8 mouse cellular contexts compared by ENCODE assay signal in the genomic region with DNA sequence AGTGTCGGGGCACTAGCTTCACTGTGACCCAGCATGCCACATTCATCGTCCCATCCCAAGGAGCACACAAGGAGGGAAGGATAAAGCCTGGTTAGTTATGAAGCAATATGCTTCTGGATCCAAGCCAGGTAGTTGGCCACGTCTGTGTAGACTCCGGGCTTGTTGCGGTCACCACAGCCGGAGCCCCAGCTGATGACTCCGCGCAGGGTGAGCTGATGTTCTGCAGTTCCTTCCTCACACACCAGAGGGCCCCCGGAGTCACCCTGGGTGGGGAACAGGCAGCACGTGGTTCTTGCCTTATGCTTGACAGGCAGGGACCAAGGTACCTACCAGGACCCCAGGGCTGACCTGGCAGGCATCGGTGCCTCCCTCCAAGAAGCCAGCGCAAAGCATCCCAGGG. TPM values are rescaled to one million over a fixed set of nuclear protein-coding genes. Genes with fewer than 3 reads are reported as not detected.
A peak's percentile ranks its signal among the peaks of the same experiment; 100 is the strongest.
DNase-seq lines count a peak whose midpoint lies in the region; ATAC-seq lines count a peak whose summit lies in the region.

No protein-coding gene starts in this region.

- H3K27ac ChIP-seq in hindbrain, embryonic 15.5 days (replicated peaks) = no peak overlapping the region

- WGBS in hindbrain, embryonic 15.5 days = 7% methylated on average over 12 of the region's 12 CpGs

- peak; percentile 50; the same call in 1 of the 2 replicates for ATAC-seq in hindbrain, embryonic 15.5 days (ENCODE audit: low FRiP score, low read depth)

- peak overlapping the region; percentile 29 for H3K4me2 ChIP-seq in hindbrain, embryonic 15.5 days

- no peaks in the 10 kb centered on the region for H3K36me3 ChIP-seq in hindbrain, embryonic 15.5 days

- H3K4me3 ChIP-seq in hindbrain, embryonic 15.5 days = 0 out of 2 replicates have a peak overlapping the region, but pooled peaks have one; percentile 2

- H3K27me3 ChIP-seq in hindbrain, embryonic 15.5 days = peaks cover 51% of the 10 kb centered on the region

- no peak overlapping the region for H3K9ac ChIP-seq in hindbrain, embryonic 15.5 days

- peak; percentile 89 for DNase-seq in Muller cell, postnatal 12 days (ENCODE audit: inconsistent ontology term)
- peak; percentile 86 for DNase-seq in cerebellum, adult 9-10 months
- DNase-seq in frontal cortex, postnatal 10 days (ENCODE audit: low spot score in 2 of 2) = peak; percentile 55 to 81
- DNase-seq in layer of hippocampus, postnatal 36 days = peak; percentile 81 to 84
- DNase-seq in lung, postnatal 25 days (ENCODE audit: low spot score) = peak; percentile 90
- DNase-seq in retina, embryonic 14.5 days (ENCODE audit: low spot score) = peak; percentile 88
- DNase-seq in thymus, postnatal 36 days = peak; percentile 88 to 93

- H3K9me3 ChIP-seq in hindbrain, embryonic 15.5 days = no peaks in the 10 kb centered on the region

- H3K4me1 ChIP-seq in hindbrain, embryonic 15.5 days (replicated peaks) = peaks cover 24% of the 10 kb centered on the region

RNA-seq across cellular contexts. Expression of gene Pfn3, which starts 3.0 kb away (rescaled TPM):
- 0.72 and 1.1 TPM in 2 replicates for polyA plus RNA-seq in hindbrain, embryonic 15.5 days (2015; fragmentation: Nextera tagmentation; extraction: Ambion mirVana)
- total RNA-seq in layer of hippocampus, postnatal 36 days (2021) = not detected

RNA-seq across cellular contexts. Expression of gene F12, which starts 8.6 kb away (rescaled TPM):
- polyA plus RNA-seq in hindbrain, embryonic 15.5 days (2015; fragmentation: Nextera tagmentation; extraction: Ambion mirVana) = 0.17 and 0.66 TPM in 2 replicates
- total RNA-seq in layer of hippocampus, postnatal 36 days (2021) = under 1 TPM; 0.32 to 0.71 TPM

RNA-seq across cellular contexts. Expression of gene Slc34a1, which starts 20.0 kb away (rescaled TPM):
- polyA plus RNA-seq in hindbrain, embryonic 15.5 days (2015; fragmentation: Nextera tagmentation; extraction: Ambion mirVana) = 0.04 and 0.17 TPM in 2 replicates
- not detected for total RNA-seq in layer of hippocampus, postnatal 36 days (2021)

RNA-seq across cellular contexts. Expression of gene Grk6, which starts 26.9 kb away (rescaled TPM):
- polyA plus RNA-seq in hindbrain, embryonic 15.5 days (2015; fragmentation: Nextera tagmentation; extraction: Ambion mirVana) = 38.2 and 40.7 TPM in 2 replicates
- total RNA-seq in layer of hippocampus, postnatal 36 days (2021) = 10 to 100 TPM; 67.7 to 71.1 TPM

RNA-seq across cellular contexts. Expression of gene Prr7, which starts 46.1 kb away (rescaled TPM):
- polyA plus RNA-seq in hindbrain, embryonic 15.5 days (2015; fragmentation: Nextera tagmentation; extraction: Ambion mirVana) = 4.6 and 5.1 TPM in 2 replicates
- total RNA-seq in layer of hippocampus, postnatal 36 days (2021) = 10 to 100 TPM; 86.1 to 86.6 TPM
